Mouse (Mus musculus): ENCODE measurements around the gene Stau1.

- no peak for TF ChIP-seq MYOD1 (IDR thresholded peaks at IDR 0.05; ENCODE audit: control insufficient read depth in 1 of 3, insufficient read length in 2 of 3, low read depth in 2 of 3)
- no peak for TF ChIP-seq POLR2A (IDR thresholded peaks at IDR 0.05; ENCODE audit: insufficient read length, low read depth)
- TF ChIP-seq MYOG (IDR thresholded peaks at IDR 0.05; ENCODE audit: control insufficient read depth in 1 of 3, insufficient read depth in 1 of 3, insufficient read length in 2 of 3, low read depth in 2 of 3), result no peak
Measured at GRCm38 (mm10) chr2:166943146-166943545, 53.0 kb downstream of the Stau1 start.

Data from myocyte (in vitro differentiated cells).